Mouse (Mus musculus): ENCODE data around the gene Tspan1. TPM values are rescaled to one million over a fixed set of nuclear protein-coding genes. Genes with fewer than 3 reads are reported as not detected.

The Tspan1 gene
- polyA plus RNA-seq, 1 experiment from 2014 or later, result 16.5 TPM

GRCm38 (mm10) chr4:116173072-116173471, 5.7 kb upstream of the Tspan1 start, which contains the start of the genes 1700042G07Rik and Gm49337:
1700042G07Rik (plus strand) TSS chr4:116173372.
Gm49337 (plus strand) TSS chr4:116173384.
- no peak within 1 kb of the TSS for H3K4me3 ChIP-seq (replicated peaks; ENCODE audit: low read depth, low read length)
- TF ChIP-seq CTCF (IDR thresholded peaks at IDR 0.05; ENCODE audit: low read depth), result no peak
- DNase-seq (ENCODE audit: low spot score), result no peak
- no peaks in the 10 kb centered on the region for H3K27me3 ChIP-seq (ENCODE audit: insufficient read depth, low read length)
- peaks cover 35% of the 10 kb centered on the region for H3K4me1 ChIP-seq (replicated peaks; ENCODE audit: insufficient read depth, low read length)
- no peak for ATAC-seq (replicated peaks; ENCODE audit: low FRiP score, low read depth)
- H3K27ac ChIP-seq, result peak within 1 kb of the TSS; percentile 62; the same call in 1 of the 2 replicates
- no peak within 1 kb of the TSS for H3K9ac ChIP-seq (ENCODE audit: low read depth, low read length)
- H3K9me3 ChIP-seq (replicated peaks; ENCODE audit: low read length), result no peaks in the 10 kb centered on the region
- no peak within 1 kb of the TSS for H3K4me2 ChIP-seq (ENCODE audit: low read length)
- WGBS, result 92% methylated on average over 6 of the region's 6 CpGs
- H3K36me3 ChIP-seq (ENCODE audit: insufficient read depth, low read length), result no peaks in the 10 kb centered on the region

GRCm38 (mm10) chr4:116169353-116169672, 1.9 kb upstream of the Tspan1 start:
- no peak overlapping the region for H3K27ac ChIP-seq
- H3K4me1 ChIP-seq (replicated peaks; ENCODE audit: insufficient read depth, low read length), result peaks cover 14% of the 10 kb centered on the region; the same call in 1 of the 2 replicates
- DNase-seq (ENCODE audit: low spot score), result no peak
- H3K9ac ChIP-seq (ENCODE audit: low read depth, low read length), result no peak overlapping the region
- no peaks in the 10 kb centered on the region for H3K27me3 ChIP-seq (ENCODE audit: insufficient read depth, low read length)
- no peak for TF ChIP-seq CTCF (IDR thresholded peaks at IDR 0.05; ENCODE audit: low read depth)
- ATAC-seq (replicated peaks; ENCODE audit: low FRiP score, low read depth), result peak; percentile 25; the same call in 1 of the 2 replicates
- no peak overlapping the region for H3K4me3 ChIP-seq (replicated peaks; ENCODE audit: low read depth, low read length)
- no peaks in the 10 kb centered on the region for H3K9me3 ChIP-seq (replicated peaks; ENCODE audit: low read length)
- whole genome bisulfite sequencing, result 60% methylated on average over 3 of the region's 3 CpGs
- no peaks in the 10 kb centered on the region for H3K36me3 ChIP-seq (ENCODE audit: insufficient read depth, low read length)
- no peak overlapping the region for H3K4me2 ChIP-seq (ENCODE audit: low read length)

- H3K4me1 ChIP-seq (replicated peaks; ENCODE audit: insufficient read depth, low read length), result peaks cover 10% of the 10 kb centered on the region; the same call in 1 of the 2 replicates
- no peak overlapping the region for H3K4me2 ChIP-seq (ENCODE audit: low read length)
- H3K27me3 ChIP-seq (ENCODE audit: insufficient read depth, low read length), result no peaks in the 10 kb centered on the region
- peak; percentile 74 for DNase-seq (ENCODE audit: low spot score)
- H3K27ac ChIP-seq, result no peak overlapping the region
- peak; percentile 77 for TF ChIP-seq CTCF (IDR thresholded peaks at IDR 0.05; ENCODE audit: low read depth)
- no peak overlapping the region for H3K9ac ChIP-seq (ENCODE audit: low read depth, low read length)
- H3K4me3 ChIP-seq (replicated peaks; ENCODE audit: low read depth, low read length), result no peak overlapping the region
- peak; percentile 22 for ATAC-seq (replicated peaks; ENCODE audit: low FRiP score, low read depth)
- WGBS, result 81% methylated on average over 7 of the region's 8 CpGs
- H3K9me3 ChIP-seq (replicated peaks; ENCODE audit: low read length), result no peaks in the 10 kb centered on the region
- no peaks in the 10 kb centered on the region for H3K36me3 ChIP-seq (ENCODE audit: insufficient read depth, low read length)
These were observed 1.4 kb upstream of the Tspan1 start for GRCm38 (mm10) chr4:116168617-116169352.

- WGBS, result 49% methylated on average over 8 of the region's 8 CpGs
- Histone ChIP-seq H3K9ac (ENCODE audit: low read depth, low read length) (no peak overlapping the region), H3K9me3 (replicated peaks; ENCODE audit: low read length) (no peaks in the 10 kb centered on the region), H3K4me2 (ENCODE audit: low read length) (no peak overlapping the region), H3K27me3 (ENCODE audit: insufficient read depth, low read length) (no peaks in the 10 kb centered on the region), H3K36me3 (ENCODE audit: insufficient read depth, low read length) (no peaks in the 10 kb centered on the region), H3K27ac (peak overlapping the region; percentile 51; the same call in 1 of the 2 replicates), H3K4me1 (replicated peaks; ENCODE audit: insufficient read depth, low read length) (peaks cover 9% of the 10 kb centered on the region; the same call in 1 of the 2 replicates), H3K4me3 (replicated peaks; ENCODE audit: low read depth, low read length) (no peak overlapping the region)
- no peak for TF ChIP-seq CTCF (IDR thresholded peaks at IDR 0.05; ENCODE audit: low read depth)
- DNase-seq (ENCODE audit: low spot score) (no peak), ATAC-seq (replicated peaks; ENCODE audit: low FRiP score, low read depth) (no peak)
These were observed 1.5 kb downstream of the Tspan1 start for GRCm38 (mm10) chr4:116165708-116166407.

DNA sequence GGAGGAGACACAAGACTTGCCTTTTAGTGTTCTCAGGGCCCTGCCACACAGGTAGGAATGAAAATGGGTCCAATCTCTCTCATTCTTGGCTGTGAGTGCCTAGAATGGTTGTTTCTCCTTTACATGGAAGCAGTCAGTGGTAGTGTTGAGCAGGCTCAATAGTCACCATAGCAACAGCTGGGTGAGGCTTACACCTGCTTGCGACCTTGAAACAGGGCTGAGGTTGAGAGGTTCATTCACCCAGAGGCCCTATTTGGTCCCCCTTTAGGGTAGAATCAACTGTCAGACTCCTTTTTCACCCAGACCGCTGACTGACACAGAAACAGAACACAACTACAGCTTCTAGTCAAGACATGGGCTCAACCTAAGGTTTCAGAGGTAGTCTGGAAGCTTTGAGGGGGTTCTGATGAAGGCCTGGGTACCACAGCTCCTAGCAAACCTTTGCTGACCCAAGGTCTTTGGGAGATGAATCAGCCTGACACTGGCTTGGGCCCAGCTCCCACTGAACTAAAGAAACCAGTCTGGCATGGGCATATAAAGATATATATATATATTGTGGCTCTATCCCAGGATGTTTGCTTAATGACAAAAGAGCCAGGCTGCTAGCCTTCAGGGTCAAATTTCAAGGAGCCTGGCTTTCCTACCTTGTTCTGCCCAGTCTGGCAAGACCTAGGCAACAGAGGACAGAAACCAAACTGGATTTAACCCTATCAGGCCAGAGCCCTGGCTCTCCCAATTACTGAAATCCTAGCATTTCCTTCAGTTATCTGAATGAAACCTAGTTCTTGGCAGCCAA, 2.4 kb downstream of the Tspan1 start:
- Histone ChIP-seq H3K4me2 (ENCODE audit: low read length) (no peak overlapping the region), H3K36me3 (ENCODE audit: insufficient read depth, low read length) (no peaks in the 10 kb centered on the region), H3K27me3 (ENCODE audit: insufficient read depth, low read length) (no peaks in the 10 kb centered on the region), H3K27ac (peak overlapping the region; percentile 51; the same call in 1 of the 2 replicates), H3K4me1 (replicated peaks; ENCODE audit: insufficient read depth, low read length) (peaks cover 9% of the 10 kb centered on the region; the same call in 1 of the 2 replicates), H3K9ac (ENCODE audit: low read depth, low read length) (no peak overlapping the region), H3K9me3 (replicated peaks; ENCODE audit: low read length) (no peaks in the 10 kb centered on the region), H3K4me3 (replicated peaks; ENCODE audit: low read depth, low read length) (no peak overlapping the region)
- no peak for DNase-seq (ENCODE audit: low spot score)
- TF ChIP-seq CTCF (IDR thresholded peaks at IDR 0.05; ENCODE audit: low read depth), result no peak
- 71% methylated on average over 2 of the region's 2 CpGs for WGBS
- ATAC-seq (replicated peaks; ENCODE audit: low FRiP score, low read depth), result no peak

GRCm38 (mm10) chr4:116162142-116162541, 5.3 kb downstream of the Tspan1 start:
- H3K4me2 ChIP-seq (ENCODE audit: low read length), result no peak overlapping the region
- no peak overlapping the region for H3K4me3 ChIP-seq (replicated peaks; ENCODE audit: low read depth, low read length)
- peaks cover 24% of the 10 kb centered on the region for H3K36me3 ChIP-seq (ENCODE audit: insufficient read depth, low read length)
- H3K4me1 ChIP-seq (replicated peaks; ENCODE audit: insufficient read depth, low read length), result peaks cover 9% of the 10 kb centered on the region; the same call in 1 of the 2 replicates
- H3K9ac ChIP-seq (ENCODE audit: low read depth, low read length), result no peak overlapping the region
- no peaks in the 10 kb centered on the region for H3K9me3 ChIP-seq (replicated peaks; ENCODE audit: low read length)
- peak; percentile 33 for DNase-seq (ENCODE audit: low spot score)
- ATAC-seq (replicated peaks; ENCODE audit: low FRiP score, low read depth), result no peak
- no peak for TF ChIP-seq CTCF (IDR thresholded peaks at IDR 0.05; ENCODE audit: low read depth)
- WGBS, result 35% methylated on average over 4 of the region's 4 CpGs
- no peaks in the 10 kb centered on the region for H3K27me3 ChIP-seq (ENCODE audit: insufficient read depth, low read length)
- H3K27ac ChIP-seq, result peak overlapping the region; percentile 36; the same call in 1 of the 2 replicates
